Mouse (Mus musculus) C2C12 (cell line): ENCODE data around the gene Zc3h7a.

ENCODE experiments used
- CTCF ChIP-seq: IDR thresholded peaks from one replicate; pipeline ENCODE4 v1.5.1; 2011; ENCODE audit not compliant: control insufficient read depth, insufficient read depth, insufficient read length
- FOSL1 ChIP-seq: IDR thresholded peaks from one replicate; pipeline ENCODE4 v1.8.0; 2011; ENCODE audit warnings: mild to moderate bottlenecking, low read length; ENCODE audit not compliant: poor library complexity, insufficient read depth, severe bottlenecking
- MAX ChIP-seq: IDR thresholded peaks from one replicate; pipeline ENCODE4 v1.6.1; 2011; ENCODE audit warnings: mild to moderate bottlenecking, control low read depth

DNA sequence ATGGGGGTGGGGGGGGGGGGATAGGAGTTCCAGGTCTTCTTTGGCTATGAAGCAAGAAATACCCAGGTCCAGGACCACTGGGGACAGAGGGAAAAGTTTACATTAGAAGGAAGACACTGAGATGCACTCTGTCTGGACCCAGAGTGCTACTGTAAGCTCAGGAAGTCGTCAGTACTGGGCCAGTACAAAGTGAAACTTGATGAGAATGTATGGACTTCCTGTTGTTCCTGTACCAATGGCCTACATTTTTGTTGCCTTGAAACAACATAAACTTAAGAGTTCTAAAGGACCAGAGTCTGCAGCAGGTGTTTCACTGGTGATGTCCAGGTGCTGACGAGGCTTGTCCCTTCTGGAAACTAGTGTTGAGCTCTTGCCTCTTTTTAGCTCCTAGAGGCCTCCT lies 1.2 kb upstream of the Zc3h7a start:
- no peak for TF ChIP-seq FOSL1
- TF ChIP-seq CTCF: no peak
- TF ChIP-seq MAX: no peak
